Mouse (Mus musculus): ENCODE measurements around the gene Cbl.

The Cbl gene

DNA sequence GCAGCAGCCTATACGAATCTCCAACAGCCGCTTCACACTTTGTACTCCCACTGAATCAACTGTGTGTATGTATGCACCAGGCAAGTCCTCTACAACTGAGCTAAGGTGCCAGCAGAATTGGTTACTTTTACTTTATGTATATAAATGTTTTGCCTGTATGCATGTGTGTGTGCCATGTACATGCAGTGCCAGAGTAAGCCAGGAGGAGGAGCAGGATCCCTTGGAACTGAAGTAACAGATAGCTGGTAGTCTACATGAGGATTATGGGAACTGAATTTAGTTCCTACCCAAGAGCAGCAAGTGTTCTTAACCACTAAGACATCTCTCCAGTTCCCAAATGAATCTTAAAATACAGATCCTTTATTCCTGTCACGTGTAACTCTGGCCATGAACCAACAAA is 51.6 kb downstream of the Cbl start:
- DNase-seq (ENCODE audit: low read depth in 2 of 2, low spot score in 2 of 2): peak; percentile 25 to 60

DNA sequence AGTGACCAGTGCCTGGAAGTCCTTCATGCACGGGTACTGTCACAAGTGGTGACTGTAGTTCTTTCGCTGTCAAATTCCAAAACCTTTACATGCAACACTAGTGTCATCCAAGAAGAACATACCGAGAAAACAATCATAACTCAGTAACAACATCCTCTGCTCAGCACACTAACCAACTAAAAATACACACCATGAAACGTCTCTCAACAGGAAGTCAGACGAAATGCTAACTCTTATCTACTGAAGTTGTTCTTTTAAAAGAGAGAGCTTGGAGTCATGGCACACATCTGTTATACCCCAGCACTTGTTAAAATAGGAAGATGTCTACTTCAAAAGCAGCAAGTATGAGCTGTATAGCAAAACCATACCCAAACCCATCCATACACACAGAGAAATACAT is 52.3 kb downstream of the Cbl start:
- DNase-seq (ENCODE audit: low read depth in 2 of 2, low spot score in 2 of 2): no peak

DNA sequence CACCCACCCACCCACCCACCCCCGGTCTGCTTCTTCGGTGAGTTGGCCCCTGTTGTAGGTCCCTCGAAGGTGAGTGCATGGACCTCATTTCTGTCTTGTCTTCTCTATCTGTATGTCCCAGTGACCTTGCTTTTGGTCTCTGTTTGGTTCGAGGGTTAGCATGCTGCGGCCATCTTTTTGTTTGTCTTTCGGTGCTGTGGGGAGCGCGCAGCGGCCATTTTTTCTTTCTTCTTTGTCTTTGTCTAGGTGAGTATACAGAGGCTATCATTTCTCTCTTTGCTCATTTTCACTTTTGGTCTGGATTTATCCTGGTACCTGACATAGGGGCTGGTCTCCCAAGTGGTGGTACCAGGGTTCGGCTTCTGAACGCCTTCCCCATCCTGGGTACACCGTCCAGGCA is 55.0 kb downstream of the Cbl start:
- no peak for DNase-seq (ENCODE audit: low read depth in 2 of 2, low spot score in 2 of 2)

DNA sequence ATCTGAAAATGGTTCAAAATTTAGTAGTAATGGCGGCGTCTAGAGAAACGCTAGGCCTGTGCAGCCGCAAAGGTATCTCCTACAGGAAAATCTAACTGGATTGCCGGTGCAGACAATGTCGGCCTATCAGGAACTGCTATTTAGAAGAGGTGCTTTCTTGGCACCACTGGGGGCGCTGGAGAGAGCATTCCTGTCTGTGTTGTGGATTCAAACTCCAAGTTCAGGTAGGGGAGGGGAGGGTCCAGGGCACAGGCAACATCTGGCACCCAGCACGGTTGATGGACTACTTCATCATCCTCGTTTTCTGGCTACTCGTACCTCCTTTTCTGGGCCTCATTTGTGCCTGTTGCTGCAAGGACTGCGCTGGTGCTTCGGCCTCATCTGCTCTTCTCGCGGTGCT is 55.5 kb downstream of the Cbl start:
- peak in 1 of 2 experiments; percentile 16 for DNase-seq (ENCODE audit: low read depth in 2 of 2, low spot score in 2 of 2)

DNA sequence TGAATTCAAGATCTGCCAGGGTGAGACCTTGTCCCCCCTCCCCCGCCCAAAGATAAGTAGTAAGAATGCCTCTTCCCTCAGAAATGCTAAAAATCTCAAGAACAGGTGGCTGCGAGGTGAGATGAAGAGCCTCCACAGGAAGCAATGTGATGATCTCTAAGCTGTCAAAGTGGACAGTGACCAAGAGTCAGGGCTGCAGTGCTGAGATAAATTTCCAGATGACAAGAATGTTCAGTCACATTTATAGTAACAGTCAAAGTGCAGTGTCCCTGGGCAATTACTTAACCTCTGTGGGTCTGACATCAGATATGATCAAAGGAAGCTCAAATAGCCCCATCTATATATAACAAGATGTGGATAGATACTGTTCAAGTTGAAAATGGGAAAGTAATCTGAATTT is 56.4 kb downstream of the Cbl start:
- DNase-seq (ENCODE audit: low read depth in 2 of 2, low spot score in 2 of 2): no peak

DNA sequence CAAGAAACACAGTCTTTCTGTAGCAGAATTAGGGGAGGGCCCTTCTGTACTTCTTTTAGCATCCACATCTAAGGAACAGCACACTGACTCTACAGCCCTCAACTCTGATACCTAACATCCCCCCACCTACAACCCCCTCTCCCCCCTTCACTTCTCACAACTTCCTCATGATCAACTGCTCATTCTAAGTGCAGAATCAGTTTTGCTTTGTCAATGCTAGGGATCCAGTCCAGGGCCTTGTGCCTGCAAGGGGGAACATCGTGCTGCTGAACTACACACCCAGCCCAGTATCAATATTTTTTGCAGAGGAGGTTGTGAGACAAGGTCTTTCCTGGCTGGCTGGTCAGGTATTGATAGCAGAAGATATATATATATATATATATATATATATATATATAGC is 57.9 kb downstream of the Cbl start:
- DNase-seq (ENCODE audit: low read depth in 2 of 2, low spot score in 2 of 2): no peak

DNA sequence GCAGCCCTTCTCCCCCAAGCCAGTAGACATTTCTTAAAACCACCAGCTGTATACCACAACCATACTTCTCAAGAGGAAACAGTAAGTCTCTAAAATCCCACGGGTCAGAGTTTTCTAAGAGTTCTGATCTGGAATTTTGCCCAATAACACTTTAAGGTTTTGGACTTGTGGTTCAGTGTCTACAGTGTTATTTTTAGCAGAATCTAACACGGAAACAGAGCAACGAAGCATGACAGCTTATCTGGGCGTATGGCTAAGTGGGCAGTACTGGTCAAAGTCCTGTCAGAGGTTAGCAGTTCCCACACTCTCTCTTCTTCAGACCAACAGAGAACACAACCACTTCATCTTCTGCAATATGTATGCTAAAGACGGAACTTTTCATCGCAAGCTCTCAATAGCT is 58.3 kb downstream of the Cbl start:
- DNase-seq (ENCODE audit: low read depth in 2 of 2, low spot score in 2 of 2): no peak

DNA sequence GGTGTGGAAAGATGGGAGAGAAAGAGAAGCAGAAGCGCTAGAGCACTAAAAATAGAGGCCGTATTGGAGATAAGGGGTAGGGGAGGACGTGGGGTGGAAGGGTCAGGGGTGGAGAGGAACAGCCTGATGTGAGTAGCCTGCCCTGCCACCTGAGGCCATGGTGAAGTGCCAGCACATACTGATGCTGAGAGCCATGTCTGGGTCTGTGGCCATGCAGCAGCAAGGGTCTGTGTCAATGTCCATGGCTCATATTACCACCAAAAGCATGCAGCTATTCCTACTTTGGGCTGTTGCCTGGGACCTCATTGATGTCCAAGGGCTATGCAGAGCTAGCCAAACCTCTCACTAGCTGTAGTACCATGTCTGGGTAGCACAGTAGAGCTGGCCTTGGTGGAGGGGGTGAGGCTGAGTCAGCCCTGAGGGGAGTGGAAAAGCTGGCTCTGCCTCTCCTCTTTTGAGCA is 63.1 kb downstream of the Cbl start:
- DNase-seq (ENCODE audit: low read depth in 2 of 2, low spot score in 2 of 2): no peak

DNA sequence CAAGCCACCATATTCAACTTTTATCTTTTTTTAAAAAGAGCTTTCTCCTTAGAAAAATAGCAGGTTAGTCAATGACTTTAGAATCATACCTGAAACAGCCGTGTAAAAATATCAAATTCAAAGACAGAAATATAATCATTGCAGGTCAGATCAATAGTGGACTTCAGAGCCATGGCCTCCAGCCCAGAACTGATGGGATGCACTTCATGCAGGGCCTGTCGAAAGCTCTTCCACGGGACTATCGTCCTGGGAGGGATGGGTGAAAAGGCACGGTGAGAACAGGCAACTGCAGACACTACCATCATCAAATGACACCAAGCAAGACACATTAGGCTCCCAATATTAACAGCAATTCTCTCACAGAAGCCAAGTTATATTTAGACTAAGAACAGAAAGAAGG is 64.9 kb downstream of the Cbl start:
- DNase-seq (ENCODE audit: low read depth in 2 of 2, low spot score in 2 of 2): no peak

DNA sequence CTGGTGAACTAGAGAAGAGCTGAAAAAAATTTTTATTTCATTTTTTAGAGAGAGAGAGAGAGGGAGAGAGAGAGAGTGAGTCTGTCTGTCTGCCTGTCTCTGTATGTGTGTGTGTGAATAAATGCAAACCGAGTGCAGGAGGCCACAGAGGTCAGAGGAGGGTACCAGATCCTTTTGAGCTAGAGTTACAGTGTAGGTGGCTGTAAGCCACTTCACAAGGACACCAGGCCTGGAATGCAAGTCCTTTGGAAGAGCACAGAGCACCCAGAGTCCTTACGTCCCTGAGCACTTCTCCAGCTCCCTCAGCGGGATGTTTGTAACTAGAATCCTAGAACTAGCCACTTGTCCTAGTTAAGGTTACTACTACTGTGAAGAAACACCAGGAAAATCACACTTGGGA is 74.0 kb downstream of the Cbl start:
- no peak for DNase-seq (ENCODE audit: low read depth in 2 of 2, low spot score in 2 of 2)

DNA sequence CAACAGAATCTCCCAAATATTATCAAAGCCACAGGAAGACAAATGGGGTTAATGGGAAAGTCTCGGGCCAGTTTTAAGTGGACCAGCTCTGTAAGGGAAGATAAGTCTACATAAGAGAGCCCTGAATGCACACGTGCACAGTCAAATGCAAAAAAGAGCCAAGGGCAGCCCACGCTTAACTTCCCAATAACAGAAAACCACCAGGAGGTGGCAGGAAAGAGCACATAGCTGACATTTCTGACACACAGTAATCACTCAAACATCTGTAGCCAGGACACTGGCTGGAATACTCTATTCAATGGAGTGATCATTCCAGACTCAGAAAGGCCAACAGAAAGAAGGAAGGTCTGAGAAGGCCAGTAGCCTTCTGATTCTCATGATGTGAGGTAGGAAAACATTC is 86.6 kb downstream of the Cbl start:
- DNase-seq (ENCODE audit: low read depth in 2 of 2, low spot score in 2 of 2): no peak

DNA sequence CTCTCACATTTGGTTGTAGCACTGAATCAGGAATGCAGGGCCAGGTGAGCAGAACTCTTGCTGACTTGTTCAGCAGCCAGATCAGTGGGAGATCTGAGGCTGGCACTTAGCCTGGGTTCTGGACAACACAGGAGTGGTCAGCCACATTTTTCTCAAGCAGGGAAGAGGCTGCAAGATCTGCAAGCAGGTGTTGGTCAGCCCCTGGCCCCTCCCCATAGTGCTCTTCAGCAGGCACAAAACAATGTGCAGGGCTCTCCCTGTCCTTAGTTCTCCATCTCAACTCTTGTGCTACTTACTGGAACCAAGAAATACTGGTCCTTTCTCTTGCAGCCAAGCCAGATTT is 89.2 kb downstream of the Cbl start:
- no peak for DNase-seq (ENCODE audit: low read depth in 2 of 2, low spot score in 2 of 2)

DNA sequence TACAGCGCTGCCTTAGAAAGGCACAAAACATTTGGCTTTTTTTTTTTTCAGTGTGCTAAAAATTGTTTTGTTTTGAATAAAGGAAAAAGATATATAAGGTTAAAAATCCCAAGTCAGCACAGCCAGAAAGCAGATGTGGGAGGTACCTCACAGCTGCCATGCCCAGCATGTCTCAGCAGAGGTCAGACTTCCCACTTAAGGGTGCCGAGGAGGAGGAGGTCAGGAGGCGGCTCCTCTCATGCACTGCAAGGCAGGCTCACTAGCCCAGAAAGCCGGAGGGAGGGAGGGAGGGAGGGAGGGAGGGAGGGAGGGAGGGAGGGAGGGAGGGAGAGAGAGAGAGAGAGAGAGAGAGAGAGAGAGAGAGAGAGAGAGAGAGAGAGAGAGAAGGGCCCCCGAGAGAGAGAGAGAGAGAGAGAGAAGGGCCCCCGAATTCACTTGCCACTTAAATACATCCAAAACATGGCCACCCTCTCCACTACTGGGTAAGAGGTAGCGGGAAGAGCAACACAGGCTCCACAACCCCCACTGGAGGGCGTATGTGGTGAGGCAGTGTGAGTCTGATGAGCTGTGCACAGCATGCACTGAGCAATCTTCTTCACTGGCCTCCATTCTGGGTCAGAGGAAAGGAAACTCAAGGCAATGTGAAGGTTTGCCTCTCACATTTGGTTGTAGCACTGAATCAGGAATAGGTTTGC is 89.7 kb downstream of the Cbl start:
- DNase-seq (ENCODE audit: low read depth in 2 of 2, low spot score in 2 of 2): no peak

DNA sequence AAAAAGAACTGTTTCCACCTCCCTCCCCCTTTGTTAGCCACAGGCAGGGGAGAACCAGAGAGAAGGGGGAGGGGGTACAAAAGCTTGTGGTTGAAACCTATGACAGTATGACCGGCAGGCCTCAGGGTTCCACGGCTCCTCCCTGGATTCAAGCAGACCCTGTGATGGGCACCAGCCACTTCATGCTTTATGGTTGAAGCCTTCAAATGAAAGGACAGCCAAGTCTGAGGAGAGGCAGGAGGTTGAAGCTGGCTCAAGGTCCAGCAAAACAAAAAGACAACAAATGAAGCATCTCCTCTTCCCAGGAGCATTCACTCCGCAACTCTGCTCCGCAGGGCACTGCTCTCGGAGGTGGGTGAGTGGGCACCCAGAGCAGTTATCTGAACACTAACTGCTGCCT is 90.4 kb downstream of the Cbl start:
- no peak for DNase-seq (ENCODE audit: low read depth in 2 of 2, low spot score in 2 of 2)

DNA sequence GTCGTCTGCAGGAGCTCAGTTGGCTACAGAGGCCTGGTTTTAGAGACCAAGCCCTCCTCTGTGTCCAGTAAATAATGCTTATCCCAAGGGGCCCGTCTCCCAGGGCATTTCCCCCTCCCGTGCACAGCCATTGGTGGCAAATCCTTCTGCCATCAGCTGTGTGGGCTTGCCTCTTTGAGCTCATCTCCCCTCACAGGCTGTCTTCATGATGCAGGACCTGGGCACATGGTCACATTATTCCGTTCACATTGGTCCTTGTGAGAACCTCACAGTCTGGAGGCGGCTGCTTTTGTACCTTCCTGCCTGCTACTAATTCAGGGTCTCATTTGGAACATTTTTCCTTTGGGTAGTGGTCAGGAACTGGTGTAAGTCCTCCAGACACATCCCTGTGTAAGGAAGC is 91.9 kb downstream of the Cbl start:
- DNase-seq (ENCODE audit: low read depth in 2 of 2, low spot score in 2 of 2): no peak

DNA sequence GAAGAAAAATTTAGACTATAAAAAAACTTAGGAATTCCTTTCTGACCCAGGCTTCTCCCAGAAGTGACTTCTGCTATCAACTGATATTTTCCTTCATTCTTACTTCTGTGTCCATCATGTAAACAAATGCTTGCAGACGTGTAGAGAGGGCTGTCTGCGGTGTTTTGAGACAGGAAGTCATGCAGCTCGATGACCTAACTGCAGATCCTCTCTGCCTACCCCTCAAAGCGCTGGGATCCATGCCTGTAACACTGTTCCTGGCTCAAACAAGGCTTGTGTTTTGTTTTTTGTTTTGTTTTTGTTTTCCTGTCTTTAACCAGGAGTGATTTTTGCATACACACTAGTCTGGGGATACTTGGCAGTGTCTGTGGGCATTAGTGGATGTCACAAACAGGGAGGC is 96.0 kb downstream of the Cbl start:
- DNase-seq (ENCODE audit: low read depth in 2 of 2, low spot score in 2 of 2): no peak

DNA sequence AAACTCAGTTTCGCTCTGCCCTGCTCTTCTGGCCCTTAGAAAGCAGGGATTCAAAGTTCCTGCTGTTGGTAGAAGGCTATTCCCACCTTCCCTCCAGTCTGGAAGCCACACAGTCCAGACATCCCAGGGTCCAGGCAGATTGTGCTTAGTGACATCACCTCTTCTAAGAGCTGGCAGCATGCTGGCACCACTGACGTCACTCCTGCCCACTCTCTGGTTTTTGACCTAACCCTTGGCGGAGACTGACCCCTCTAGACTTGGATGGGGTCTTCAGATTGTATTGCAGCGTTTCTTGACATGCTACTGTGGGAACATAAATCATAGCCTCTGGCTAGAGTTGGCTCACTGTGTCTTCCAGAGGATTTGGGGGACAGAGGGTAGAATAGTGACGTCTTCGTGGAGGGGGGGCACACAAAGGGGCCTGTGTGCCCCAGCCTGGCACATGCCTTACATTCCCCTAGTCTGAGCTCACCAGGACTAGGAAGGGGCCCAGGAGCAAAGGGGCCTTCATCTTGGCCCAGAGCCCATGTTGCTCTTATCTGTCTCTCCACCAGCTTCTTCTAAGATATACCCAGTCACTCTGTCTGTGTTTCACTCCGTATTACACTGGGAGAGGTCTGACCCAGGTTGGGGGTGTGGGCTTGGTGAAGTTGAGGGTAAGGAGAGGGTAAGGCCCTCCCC is 98.0 kb downstream of the Cbl start:
- DNase-seq (ENCODE audit: low read depth in 2 of 2, low spot score in 2 of 2): no peak

DNA sequence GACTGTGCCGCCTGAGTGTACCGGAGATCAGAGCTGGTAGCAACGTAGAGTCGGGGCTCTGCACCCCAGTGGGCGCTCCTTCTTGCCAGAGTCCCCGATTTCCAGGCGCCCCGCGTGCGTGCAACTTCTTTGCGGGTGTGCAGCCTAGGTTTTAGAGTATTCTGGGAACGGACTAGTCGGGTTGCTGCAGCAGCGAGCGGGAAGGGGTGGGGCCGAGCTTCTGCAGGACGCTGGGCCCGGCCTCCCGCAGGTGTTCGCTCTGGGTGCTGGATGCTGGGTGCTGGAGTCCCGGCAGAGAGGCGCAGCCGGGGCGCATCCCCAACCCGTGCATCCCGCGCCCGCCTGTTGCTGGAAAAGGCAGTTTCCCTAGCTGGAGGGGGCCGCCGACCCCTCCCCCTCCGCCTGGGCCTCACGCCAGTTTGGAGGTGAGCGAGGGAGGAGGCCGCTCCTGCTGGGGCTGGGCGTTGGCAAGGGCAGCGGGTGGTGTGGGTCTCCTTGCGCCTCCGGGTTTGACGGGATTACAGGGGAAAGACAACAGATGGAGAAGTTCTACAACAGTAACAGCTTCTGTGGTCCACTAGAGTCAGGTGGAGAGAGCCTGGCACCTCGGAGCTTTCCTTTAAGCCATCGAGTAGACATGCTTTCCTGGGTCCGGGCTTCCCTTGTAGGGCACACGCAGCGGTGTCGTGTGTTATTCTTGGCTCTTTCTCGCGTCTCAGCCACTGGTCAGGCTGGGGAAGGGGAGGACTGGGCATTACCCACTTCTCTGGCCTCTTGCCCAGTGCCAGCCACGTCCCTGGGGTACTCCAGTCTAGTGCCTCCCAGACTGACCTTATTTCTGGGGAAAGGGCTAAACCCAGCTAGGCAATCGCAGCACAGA is 98.8 kb downstream of the Cbl start:
- DNase-seq (ENCODE audit: low read depth in 2 of 2, low spot score in 2 of 2): peak in 1 of 2 experiments; percentile 27

DNA sequence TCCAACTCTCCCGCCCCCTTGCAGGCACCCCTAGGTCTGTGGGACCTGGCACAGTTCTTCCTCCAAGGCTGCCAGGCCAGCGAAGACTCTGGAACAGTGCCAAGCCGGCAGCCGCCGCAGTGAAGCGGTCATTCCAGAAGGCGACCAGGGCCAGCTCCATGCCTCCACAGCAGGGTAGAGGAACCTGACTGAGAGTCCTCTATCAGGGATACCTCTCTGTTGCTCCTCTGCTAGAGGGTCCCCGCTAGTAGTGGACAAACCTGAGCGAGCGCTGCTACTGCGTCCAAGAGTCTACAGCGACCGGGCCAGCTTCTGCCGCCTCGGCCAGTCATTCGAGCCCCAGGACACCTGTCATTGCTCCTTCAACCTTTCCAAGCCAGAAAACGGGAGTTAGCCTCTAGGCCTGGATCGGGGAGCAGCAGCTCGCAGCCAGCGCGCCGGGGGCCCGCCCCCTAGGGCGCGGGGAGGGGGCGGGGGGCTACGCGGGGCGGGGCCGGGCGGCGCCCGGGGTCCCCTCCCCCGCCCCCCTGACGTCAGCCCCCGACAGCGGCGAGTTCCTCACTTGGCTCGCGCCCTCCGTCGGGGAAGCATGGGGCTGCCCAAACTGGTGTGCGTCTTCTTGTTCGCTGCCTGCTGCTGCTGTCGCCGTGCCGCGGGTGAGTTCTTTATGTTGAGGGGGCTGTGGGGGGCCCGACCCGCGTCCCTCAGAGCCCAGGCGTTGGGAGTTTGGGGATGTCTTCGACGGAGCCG is 99.6 kb downstream of the Cbl start, which contains the start of gene Mcam:
Gene Mcam, plus strand, starts transcription at position 369 of the 750 bp plus-strand sequence.
- no peak for DNase-seq (ENCODE audit: low read depth in 2 of 2, low spot score in 2 of 2)

DNA sequence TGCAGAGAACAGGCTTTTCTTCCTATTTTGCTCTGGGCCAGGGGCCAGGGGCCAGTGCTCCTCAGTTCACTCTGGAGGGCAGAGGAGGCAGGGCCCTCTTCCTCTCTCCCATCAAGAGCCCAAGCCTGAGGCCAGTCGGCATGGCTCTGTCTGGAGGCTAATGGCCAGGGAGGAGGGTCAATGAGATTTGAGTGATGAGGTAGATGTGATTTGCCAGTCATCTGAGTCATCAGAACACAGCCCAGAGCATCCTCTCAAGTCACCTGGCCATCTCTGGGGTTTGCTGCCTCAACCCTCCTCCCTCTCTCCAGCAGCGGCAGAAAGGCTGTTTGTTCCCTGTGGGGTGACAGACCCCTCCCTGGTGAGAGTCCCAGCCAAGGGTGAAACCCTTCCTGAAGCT is 100.6 kb downstream of the Cbl start:
- DNase-seq (ENCODE audit: low read depth in 2 of 2, low spot score in 2 of 2): no peak

DNA sequence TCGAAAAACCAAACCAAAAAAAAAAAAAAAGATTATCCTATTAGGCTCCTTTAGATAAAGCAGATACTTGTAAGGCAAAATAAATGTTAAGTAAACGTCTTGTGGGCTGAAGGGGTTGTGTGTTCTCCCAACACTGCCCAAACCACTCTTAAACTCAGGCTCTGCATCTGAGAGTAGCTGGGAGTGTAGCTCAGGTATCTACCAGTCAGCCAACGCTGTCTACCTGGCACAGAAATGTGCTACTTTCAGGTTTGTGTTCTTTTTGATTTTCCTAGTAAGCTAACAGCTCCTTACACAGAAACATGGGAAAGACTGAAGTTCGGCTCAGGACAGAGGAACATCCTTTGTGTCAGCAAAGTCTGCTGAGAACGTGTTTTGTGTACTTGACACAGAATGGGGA is 101.6 kb downstream of the Cbl start:
- DNase-seq (ENCODE audit: low read depth in 2 of 2, low spot score in 2 of 2): no peak

DNA sequence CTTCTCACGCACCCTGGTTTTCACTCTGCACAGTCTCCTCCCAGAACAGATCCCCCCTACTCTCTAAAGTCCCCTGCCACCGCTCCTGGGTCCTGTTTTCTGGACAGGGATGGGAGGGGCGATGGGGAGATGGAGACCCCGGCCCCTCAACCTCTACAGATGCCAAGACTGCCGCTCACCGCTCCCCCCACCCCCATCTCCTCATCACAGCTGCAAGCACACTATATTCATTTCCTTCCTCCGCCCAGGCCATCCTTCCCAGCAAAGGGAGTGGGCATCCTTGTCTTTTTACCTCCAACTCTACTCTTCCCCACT is 102.6 kb downstream of the Cbl start:
- DNase-seq (ENCODE audit: low read depth in 2 of 2, low spot score in 2 of 2): no peak

All from CD8-positive naive resting alpha-beta T cell, adult 2 months (primary cell).